Mouse (Mus musculus) brain, embryonic 14.5 days (tissue): ENCODE results near the gene Ric1.

ENCODE experiments used
- CTCF ChIP-seq: fragments of 200-500 bp; IDR thresholded peaks from 2 replicates; pipeline ENCODE4 v1.5.1; 2012; ENCODE audit warnings: inconsistent platforms, mild to moderate bottlenecking, moderate library complexity, borderline replicate concordance; ENCODE audit not compliant: insufficient read depth, insufficient read length; ENCODE audit errors: extremely low read depth
- POLR2A ChIP-seq: fragments of 200-500 bp; IDR thresholded peaks from 2 replicates; pipeline ENCODE4 v1.6.1; 2012; ENCODE audit warnings: mild to moderate bottlenecking, inconsistent platforms, borderline replicate concordance; ENCODE audit not compliant: poor library complexity, insufficient read depth, insufficient read length, severe bottlenecking; ENCODE audit errors: extremely low read depth

- TF ChIP-seq CTCF (no peak), POLR2A (no peak)
These were observed 38.7 kb upstream of the Ric1 start for GRCm38 (mm10) chr19:29483386-29483785.
